Mouse (Mus musculus) spleen, postnatal 36 days (tissue): ENCODE results near the gene Gm7138.
"Not testable (repeated sequence)": the region's sequence is repeated elsewhere in the genome, so short reads cannot be mapped to it uniquely, and the experiment has no call there.

Experiments
- DNase-seq, 2 experiments: peaks; one replicate each; pipeline ENCODE4 v3.0.0; 2022; ENCODE audit warnings: low spot score in 2 of 2, mixed read lengths in 1 of 2

Gene Gm7138

GRCm38 (mm10) chr10:77750686-77751085 lies 26.1 kb downstream of the Gm7138 start:
- not testable (repeated sequence) for DNase-seq

GRCm38 (mm10) chr10:77741924-77742688 lies 34.6 kb downstream of the Gm7138 start, which contains the start of gene Gm18596:
Gm18596 (minus strand) TSS chr10:77742638.
- DNase-seq: not testable (repeated sequence)

- no peak for DNase-seq
Observed at GRCm38 (mm10) chr10:77738929-77739328, 37.8 kb downstream of the Gm7138 start.

- DNase-seq: no peak
Observed at GRCm38 (mm10) chr10:77735928-77736327, 40.8 kb downstream of the Gm7138 start.

- no peak for DNase-seq
Observed at GRCm38 (mm10) chr10:77729241-77729640, 47.5 kb downstream of the Gm7138 start.

- DNase-seq: no peak
Observed at GRCm38 (mm10) chr10:77728280-77728679, 48.5 kb downstream of the Gm7138 start.
